Mouse (Mus musculus) frontal cortex, postnatal 14 days (tissue): ENCODE measurements around the gene Nfix.

Source experiments
- DNase-seq, 2 experiments: peaks; one replicate each; pipeline ENCODE4 v3.0.0; 2022; ENCODE audit warnings: low spot score in 2 of 2

The Nfix gene

GRCm38 (mm10) chr8:84738715-84739400 lies 61.3 kb downstream of the Nfix start:
- no peak for DNase-seq

DNA sequence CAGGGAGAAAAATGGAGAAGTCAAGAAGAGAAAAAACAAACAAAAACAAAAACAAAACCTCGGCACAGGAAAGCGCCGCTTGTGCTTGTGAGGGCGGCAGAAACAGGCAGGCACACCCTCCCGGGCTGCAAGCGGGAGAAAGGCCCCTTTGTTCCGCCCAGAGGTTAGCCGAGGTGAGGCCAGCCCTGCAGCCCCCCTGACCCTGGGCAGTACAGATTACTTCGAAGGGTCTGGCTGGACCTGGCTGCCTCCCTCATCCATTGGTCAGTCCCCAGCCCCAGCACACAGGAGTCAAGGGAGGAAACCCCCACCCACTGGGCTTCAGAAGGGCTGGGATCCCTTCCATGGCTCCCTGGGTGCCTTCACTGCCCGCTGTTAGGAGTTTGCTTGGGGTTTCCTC lies 61.9 kb downstream of the Nfix start:
- DNase-seq: no peak

GRCm38 (mm10) chr8:84737608-84738007 lies 62.5 kb downstream of the Nfix start:
- peak in 1 of 2 experiments; percentile 75 for DNase-seq

DNA sequence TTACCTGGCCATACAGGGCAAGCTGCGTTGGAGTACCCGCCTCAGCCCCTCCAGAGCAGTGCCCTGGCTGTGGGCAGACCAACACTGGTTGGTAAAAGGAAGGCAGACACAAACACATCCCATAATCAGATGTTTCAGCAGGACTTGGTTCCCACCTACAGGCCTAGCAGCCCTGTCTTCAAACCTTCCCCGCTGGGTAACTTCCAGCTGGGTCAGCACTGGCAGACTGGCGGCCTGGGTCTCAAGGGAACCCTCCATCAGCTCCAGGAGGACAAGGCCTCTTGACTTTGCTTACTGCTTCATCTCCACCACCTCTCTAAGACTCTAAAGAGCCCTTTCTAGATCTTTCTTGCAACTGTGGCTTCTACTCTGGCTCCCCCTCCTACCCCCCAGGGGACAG lies 63.6 kb downstream of the Nfix start:
- no peak for DNase-seq

- DNase-seq: no peak
Measured at GRCm38 (mm10) chr8:84735597-84735996, 64.5 kb downstream of the Nfix start.

- no peak for DNase-seq
Measured at GRCm38 (mm10) chr8:84734680-84735079, 65.5 kb downstream of the Nfix start.

DNA sequence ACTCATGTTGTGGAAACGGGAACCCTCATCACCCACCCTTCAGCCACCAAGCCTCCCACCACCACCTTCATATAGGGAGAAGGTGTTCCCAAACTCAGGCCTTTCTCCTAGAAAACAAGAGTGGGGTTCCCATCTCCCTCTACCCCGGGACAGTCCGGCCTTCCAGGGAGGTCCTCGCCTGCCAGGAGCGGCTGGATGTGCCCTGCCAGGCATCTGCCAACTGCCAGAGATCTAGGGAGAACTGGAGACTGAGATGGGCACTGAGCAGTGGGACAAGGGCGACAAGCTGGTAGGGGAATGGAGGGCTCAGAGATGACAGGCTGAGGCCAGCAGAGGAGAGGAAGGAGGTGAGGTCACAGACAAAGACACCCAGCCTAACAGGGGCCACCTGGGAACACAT lies 66.2 kb downstream of the Nfix start:
- no peak for DNase-seq

DNA sequence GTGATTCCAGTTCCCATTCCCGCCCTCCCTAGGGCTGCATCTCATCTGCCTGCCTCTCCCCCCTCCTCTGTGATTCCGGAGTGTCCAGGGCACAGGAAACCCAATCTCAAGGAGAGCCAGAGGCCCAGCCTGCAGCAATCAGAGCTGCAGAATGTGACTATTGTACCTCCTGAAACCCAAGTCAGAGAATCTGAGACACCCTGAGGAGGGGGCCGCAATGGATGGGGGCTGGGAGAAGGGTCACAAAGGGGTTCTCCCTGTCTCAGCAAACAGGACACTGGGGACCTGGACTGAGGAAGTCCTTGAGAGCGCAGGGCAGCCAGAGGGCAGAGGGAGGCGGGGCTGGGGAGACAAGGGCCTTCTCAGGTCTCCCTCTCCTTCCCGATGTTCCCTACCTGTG lies 67.1 kb downstream of the Nfix start:
- DNase-seq: no peak

DNA sequence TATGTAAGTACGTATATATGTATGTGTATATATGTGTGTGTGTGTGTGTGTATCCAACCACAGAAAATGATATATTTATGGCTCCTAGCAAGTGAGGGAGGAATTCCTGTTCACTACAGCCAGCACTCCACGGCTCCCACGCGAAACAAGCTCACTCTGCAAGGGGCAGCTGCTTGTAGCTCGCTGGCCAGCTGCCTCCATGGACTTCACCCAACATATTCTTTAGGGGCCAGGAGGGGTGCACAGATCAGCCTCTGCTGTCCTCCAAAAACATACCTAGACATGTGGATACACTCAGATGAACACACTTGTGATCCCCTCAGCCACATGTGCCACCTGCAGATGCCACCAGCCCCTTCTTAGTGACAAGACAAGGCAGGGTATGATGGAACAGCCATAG lies 67.6 kb downstream of the Nfix start:
- DNase-seq: no peak

DNA sequence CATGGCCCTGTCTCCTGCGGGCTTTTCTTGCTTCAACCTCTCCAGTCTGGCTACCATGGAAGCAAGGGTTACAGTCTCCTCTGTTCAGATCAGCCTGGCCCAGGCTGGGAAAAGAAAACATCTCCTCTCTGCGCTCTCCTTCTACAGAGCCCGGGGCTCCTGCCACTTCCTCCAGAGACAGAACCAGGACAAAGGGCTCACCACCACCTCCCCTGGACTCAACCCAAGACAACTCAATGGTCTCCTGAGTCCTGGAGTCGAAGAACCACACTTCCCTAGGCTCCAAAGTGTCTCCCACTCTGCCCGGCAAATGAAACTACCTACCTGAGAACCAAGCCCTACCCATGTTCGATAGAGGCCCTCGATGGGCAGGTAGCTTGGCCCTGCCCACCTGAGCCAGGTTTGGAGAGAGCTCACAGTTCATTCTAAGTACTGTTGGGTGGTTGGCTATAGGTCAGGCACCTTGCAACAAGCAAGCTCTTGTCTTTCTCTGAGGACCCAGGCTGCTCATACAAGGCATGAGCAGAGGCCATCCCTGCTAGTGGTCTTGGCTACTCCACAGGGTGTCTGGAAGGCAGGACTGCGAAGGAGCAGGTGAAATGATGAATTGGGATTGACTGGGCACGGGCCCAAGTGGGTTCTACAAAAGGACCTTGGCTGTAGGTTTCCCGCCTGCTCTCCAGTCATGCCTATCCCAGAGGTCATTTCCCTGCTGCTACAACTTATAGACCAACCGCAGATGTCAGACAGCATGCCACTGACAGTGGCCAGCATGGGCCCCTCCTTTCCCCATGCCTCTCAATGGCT lies 68.6 kb downstream of the Nfix start:
- DNase-seq: no peak

- no peak for DNase-seq
Measured at GRCm38 (mm10) chr8:84730541-84731370, 69.4 kb downstream of the Nfix start.

- no peak for DNase-seq
Measured at GRCm38 (mm10) chr8:84729921-84730362, 70.2 kb downstream of the Nfix start.

- no peak for DNase-seq
Measured at GRCm38 (mm10) chr8:84728474-84728873, 71.7 kb downstream of the Nfix start.

DNA sequence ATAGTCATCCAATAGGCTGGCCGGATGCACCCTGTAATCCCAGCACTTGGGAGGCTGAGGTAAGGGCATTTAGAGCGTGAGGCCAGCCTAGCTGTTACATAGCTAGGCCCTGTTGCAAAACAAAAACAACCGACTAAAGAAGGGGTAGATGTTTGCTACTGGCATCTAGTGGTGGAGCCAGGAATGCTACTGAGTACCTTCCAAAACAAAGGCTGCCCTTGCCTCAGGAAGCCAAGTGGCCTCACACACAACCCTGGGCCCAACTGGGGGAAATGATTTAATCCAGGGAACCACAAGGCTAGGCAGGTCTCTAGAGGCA lies 74.2 kb downstream of the Nfix start:
- DNase-seq: no peak

GRCm38 (mm10) chr8:84725246-84725940 lies 74.8 kb downstream of the Nfix start:
- DNase-seq: no peak

DNA sequence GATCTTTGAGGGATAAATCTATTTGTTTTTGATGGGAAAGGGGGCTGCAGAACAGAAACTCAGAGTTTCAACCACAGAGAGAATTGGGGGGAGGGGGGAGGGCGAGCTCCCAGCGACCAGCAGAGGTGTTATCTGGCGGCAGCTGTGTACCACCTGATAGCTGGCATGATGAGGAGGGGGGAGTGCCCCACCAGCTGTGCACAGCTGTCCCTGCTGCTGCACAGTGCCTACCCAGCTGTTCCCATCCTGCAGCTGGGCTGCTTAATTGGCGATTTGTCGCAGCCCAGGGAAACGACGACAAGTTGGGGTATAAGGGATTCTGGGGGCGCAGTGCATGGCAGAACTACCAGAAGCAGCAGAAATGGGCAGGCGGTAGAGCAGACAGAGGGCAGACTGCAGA lies 75.5 kb downstream of the Nfix start:
- DNase-seq: no peak

- DNase-seq: no peak
Measured at GRCm38 (mm10) chr8:84723571-84723900, 76.6 kb downstream of the Nfix start.

DNA sequence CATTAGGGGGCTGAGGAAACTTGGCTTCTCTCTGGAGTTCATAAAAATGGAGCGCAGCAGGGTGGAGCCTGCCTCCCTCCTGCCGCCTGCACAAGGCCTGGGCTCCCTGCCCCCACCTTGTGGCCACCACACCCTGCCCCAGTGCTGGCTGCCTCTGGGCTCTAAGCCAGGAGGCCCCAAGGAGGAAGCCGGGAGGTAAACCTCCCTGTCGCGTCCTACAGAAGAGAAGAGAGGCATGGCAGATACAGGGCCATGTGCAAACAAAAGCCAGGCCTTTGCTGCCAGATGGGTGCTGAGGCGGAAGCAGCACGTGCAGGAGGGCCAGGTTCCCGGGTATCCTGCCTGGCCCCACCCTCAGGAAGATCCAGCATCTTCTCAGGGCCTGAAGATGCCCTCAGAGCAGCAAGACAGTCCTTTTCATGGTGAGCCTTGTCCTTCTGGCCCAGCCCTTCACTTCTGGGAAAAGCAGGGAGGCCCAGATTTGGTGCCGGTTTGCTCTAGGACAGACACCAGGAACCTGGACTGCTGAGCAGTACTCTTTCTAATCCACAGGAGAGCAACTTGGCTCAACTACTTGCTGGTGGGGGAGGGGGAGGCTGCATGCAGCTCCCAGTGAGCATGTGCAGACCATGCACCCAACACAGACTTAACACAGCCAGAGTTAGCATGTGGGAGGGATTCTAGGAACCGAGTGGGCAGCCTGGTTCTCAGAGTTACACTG lies 77.1 kb downstream of the Nfix start, which contains the start of gene G430095P16Rik:
Gene G430095P16Rik, plus strand, starts transcription at position 158 of the 721 bp plus-strand sequence.
- no peak for DNase-seq

DNA sequence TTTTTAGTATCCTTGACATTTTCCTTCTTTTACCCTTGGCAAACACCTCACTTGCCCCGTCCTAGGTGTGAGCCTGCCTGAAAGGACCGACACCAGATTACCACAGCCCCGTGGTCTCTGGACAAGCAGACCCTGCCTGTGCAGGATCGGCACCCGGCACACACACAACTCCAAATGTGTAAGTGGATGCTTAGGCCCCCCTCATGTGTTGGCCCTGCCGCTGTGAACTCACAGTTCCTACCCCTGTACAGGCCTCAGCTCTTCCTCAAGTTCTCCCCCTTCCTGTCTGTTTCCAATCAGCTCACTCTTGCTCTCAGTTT lies 77.7 kb downstream of the Nfix start:
- DNase-seq: no peak

DNA sequence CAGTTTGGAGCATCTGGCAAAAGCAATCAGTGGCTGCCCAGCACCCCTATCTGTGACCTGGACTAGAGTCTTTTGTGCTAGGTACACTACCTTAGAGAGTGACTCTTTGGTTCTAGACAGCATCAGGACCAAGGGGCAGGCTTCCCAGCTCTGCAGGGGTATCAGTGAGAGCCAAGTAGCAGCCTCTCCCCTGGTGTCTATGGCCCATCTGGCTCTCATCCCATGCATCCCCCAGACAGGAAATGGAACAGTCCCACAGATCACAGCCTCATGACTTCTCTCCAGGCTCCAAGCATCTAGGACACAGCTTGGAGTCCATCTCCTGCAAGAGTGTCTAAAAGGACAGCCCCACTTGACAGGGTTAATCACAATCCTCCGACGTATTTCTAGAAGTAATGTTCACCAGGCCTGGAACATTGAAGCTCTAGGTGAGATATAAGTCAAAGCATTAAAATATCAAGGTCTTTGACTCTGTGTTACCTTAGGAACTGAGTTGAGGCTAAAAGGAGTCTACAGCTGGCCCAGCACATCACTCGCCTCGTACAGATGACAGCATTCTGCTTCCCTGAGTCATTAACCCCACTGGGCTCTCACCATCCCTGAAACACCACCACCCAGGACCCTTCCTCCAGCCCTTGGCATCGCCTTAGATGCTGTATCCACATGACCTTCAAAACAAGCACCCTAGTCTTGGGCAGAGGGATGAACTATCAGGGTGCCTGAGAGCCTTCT lies 81.0 kb downstream of the Nfix start:
- DNase-seq: no peak

DNA sequence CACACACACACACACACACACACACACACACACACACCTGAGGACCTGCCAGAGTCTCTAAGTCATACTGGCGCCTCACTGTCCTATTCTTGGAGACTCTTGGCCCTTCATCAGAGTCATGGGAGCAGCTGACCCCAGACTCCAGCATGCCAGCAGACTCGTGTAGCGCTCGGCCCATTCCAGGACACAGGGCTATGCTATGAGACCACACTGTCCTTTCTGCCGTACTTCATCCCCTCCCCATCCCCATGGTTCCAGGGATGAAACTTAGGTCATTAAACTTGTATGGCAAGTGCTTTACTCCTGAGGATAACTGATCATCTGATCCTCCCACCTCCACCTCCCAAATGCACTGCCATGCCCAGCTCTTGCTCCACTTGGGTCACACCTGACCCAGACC lies 81.7 kb downstream of the Nfix start:
- no peak for DNase-seq
